In the genomic region with DNA sequence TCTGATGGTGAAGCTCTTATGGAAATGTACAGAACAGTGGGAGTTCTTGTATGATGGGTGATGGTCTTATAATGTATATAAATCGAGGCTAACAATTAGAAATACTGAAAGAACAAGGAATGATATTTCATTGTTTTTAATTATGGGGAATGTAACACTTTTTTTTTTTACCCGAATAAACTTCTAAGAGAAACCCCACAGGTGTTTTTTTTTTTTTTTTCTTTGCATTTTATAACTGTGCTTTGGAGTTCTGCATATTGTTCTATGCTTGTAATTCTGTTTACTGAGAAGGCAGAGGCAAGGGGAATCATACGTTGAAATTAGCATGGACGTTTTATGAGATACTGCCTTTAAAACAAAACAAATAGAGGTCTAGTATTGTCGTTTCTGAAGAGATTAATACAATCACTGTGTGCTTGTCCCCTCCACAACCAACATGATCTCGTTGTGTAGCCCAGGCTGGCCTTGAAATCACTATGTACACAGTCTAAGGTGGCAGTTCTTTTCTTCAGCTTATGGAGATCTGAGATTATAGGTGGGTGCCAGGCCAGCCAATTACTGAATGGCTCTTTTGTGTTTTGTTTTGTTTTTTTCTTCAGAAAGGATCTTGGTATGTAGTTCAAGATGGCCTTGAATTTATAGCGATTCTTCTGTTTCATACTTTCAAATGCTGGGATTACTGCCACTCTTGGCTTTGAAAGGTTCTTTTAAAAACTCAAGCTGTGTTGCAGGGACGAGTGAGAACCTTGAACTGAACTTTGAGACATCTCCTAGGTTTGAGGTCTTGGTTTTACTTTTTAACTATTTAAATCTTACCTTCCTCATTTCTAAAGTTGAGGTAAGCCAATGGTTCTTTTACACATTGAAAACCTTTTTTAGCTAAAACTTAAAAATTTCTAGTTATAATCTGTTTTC, we compare ENCODE assay signal across 8 mouse cellular contexts. TPM values are rescaled to one million over a fixed set of nuclear protein-coding genes. Genes with fewer than 3 reads are reported as not detected.
DNase-seq lines count a peak whose midpoint lies in the region; ATAC-seq lines count a peak whose summit lies in the region.

No protein-coding gene starts in this region.

- no peak overlapping the region for H3K27ac ChIP-seq in brown adipose tissue, adult 24 weeks (replicated peaks; ENCODE audit: low read depth, low read length)
- H3K27ac ChIP-seq in midbrain, embryonic 16.5 days (ENCODE audit: low read length): no peak overlapping the region

- H3K4me2 ChIP-seq in midbrain, embryonic 16.5 days (ENCODE audit: low read length): peak overlapping the region; percentile 35

- 0 out of 2 replicates have a peak overlapping the region, but pooled peaks have one; percentile 11 for H3K4me3 ChIP-seq in brown adipose tissue, adult 24 weeks (ENCODE audit: insufficient read depth, low read depth, low read length)
- H3K4me3 ChIP-seq in midbrain, embryonic 16.5 days (ENCODE audit: low read depth, low read length): no peak overlapping the region

- 26% methylated on average over 8 of the region's 8 CpGs for WGBS in midbrain, embryonic 16.5 days

- H3K9me3 ChIP-seq in midbrain, embryonic 16.5 days (replicated peaks; ENCODE audit: control insufficient read depth, low read length, poor library complexity, severe bottlenecking): no peaks in the 10 kb centered on the region

- H3K27me3 ChIP-seq in midbrain, embryonic 16.5 days (ENCODE audit: control insufficient read depth, insufficient read depth, low read depth, low read length): no peaks in the 10 kb centered on the region

- H3K4me1 ChIP-seq in brown adipose tissue, adult 24 weeks (ENCODE audit: control insufficient read depth, insufficient read depth, insufficient read length, low read length): peaks cover 3% of the 10 kb centered on the region; the same call in 1 of the 2 replicates
- H3K4me1 ChIP-seq in midbrain, embryonic 16.5 days (ENCODE audit: control insufficient read depth, insufficient read depth, low read length): peaks cover 18% of the 10 kb centered on the region

- H3K9ac ChIP-seq in midbrain, embryonic 16.5 days (ENCODE audit: low read depth, low read length): no peak overlapping the region

- no peak for ATAC-seq in midbrain, embryonic 16.5 days

- DNase-seq in kidney, adult 9 months: peak; percentile 67
- DNase-seq in kidney, postnatal 25 days: no peak
- DNase-seq in induced T-regulatory cell, adult 2 months (ENCODE audit: low read depth): peak; percentile 24
- DNase-seq in frontal cortex, postnatal 36 days (ENCODE audit: low spot score in 2 of 2): no peak
- no peak for DNase-seq in cerebellum, adult 8-10 months
- no peak for DNase-seq in layer of hippocampus, postnatal 14 days (ENCODE audit: low spot score in 2 of 2)

- H3K36me3 ChIP-seq in midbrain, embryonic 16.5 days (ENCODE audit: control insufficient read depth, insufficient read depth, low read length): no peaks in the 10 kb centered on the region

RNA-seq across cellular contexts. Expression of a gene that starts 47.7 kb away (rescaled TPM):
- polyA plus RNA-seq in brown adipose tissue, adult 24 weeks (2012; ENCODE audit: insufficient read depth, insufficient read length, missing spikeins): 8.2 and 16.9 TPM in 2 replicates
- polyA plus RNA-seq in midbrain, embryonic 16.5 days (2015; fragmentation: Nextera tagmentation; extraction: Ambion mirVana): 26.5 and 32.8 TPM in 2 replicates
- 10 to 100 TPM; 39.0 to 40.6 TPM for total RNA-seq in layer of hippocampus, postnatal 14 days (2021)

Comparison
In these comparisons a context has a peak if more than half of its experiments do, and no peak if none do; other contexts are left out.
1. DNase-seq: peak in kidney, adult 9 months (single experiment) and induced T-regulatory cell, adult 2 months (single experiment); none in kidney, postnatal 25 days (0 of 2), frontal cortex, postnatal 36 days (0 of 2), cerebellum, adult 8-10 months (single experiment) and layer of hippocampus, postnatal 14 days (0 of 2).